Comparison of ENCODE assay signal across 8 mouse cellular contexts in genomic region chr3:41083790-41084112, GRCm38 (mm10). TPM values are rescaled to one million over a fixed set of nuclear protein-coding genes. Genes with fewer than 3 reads are reported as not detected.
DNase-seq lines count a peak whose midpoint lies in the region; ATAC-seq and TF ChIP-seq lines count a peak whose summit lies in the region.

No protein-coding gene starts in this region.

- peak overlapping the region; percentile 97 for H3K4me3 ChIP-seq in heart, embryonic 12.5 days
- peak overlapping the region; percentile 74 to 91 for H3K4me3 ChIP-seq in ES-E14 (ENCODE audit: insufficient read depth in 1 of 2, low read depth in 1 of 2, low read length in 2 of 2, poor library complexity in 1 of 2, severe bottlenecking in 1 of 2)
- peak overlapping the region; percentile 75 for H3K4me3 ChIP-seq in forebrain, embryonic 16.5 days (replicated peaks; ENCODE audit: low read length)

- intact Hi-C loops in heart, postnatal 14 days (cut with DNase I): loop anchor here (5.0 kb wide), 1 partner anchor 514 kb away; no protein-coding TSS in a partner anchor

- H3K4me1 ChIP-seq in heart, embryonic 12.5 days (replicated peaks): peaks cover 12% of the 10 kb centered on the region
- peaks cover 5% of the 10 kb centered on the region in 2 experiments; a peak in 3 of 4 replicates for H3K4me1 ChIP-seq in ES-E14 (ENCODE audit: control insufficient read depth in 2 of 2, insufficient read depth in 2 of 2, low read length in 2 of 2, poor library complexity in 1 of 2)
- H3K4me1 ChIP-seq in forebrain, embryonic 16.5 days (replicated peaks; ENCODE audit: control insufficient read depth, insufficient read depth, low read length): peaks cover 15% of the 10 kb centered on the region

- peak overlapping the region; percentile 79 for H3K4me2 ChIP-seq in heart, embryonic 12.5 days
- H3K4me2 ChIP-seq in forebrain, embryonic 16.5 days (ENCODE audit: low read length): peak overlapping the region; percentile 82

- ATAC-seq in heart, embryonic 12.5 days (ENCODE audit: insufficient number of reproducible peaks, low FRiP score): 0 out of 2 replicates have a peak, but pooled peaks have one; percentile 39
- ATAC-seq in forebrain, embryonic 16.5 days: peak; percentile 18

- in situ Hi-C loops in ES-E14 (cut with MboI; ENCODE audit: low sequenced_read_pairs in 2 of 2, unreplicated experiment in 2 of 2): no loop called here

- DNase-seq in heart, postnatal 14 days: no peak
- DNase-seq in ES-E14 (ENCODE audit: low read depth, low spot score): no peak
- DNase-seq in lung, postnatal 25 days (ENCODE audit: low spot score): peak; percentile 5
- no peak for DNase-seq in T-cell, adult 2 months (ENCODE audit: low spot score)
- DNase-seq in ovary, postnatal 10 days (ENCODE audit: low spot score): no peak
- no peak for DNase-seq in kidney, adult 9 months

- H3K27ac ChIP-seq in heart, embryonic 12.5 days (ENCODE audit: poor library complexity, severe bottlenecking): peak overlapping the region; percentile 96
- H3K27ac ChIP-seq in ES-E14 (ENCODE audit: insufficient read depth, low read depth, low read length, poor library complexity, severe bottlenecking): peak overlapping the region; percentile 45
- H3K27ac ChIP-seq in forebrain, embryonic 16.5 days (ENCODE audit: low read length): peak overlapping the region; percentile 93

- H3K36me3 ChIP-seq in heart, embryonic 12.5 days: peaks cover 5% of the 10 kb centered on the region; the same call in 1 of the 2 replicates
- no peaks in the 10 kb centered on the region for H3K36me3 ChIP-seq in ES-E14 (ENCODE audit: control insufficient read depth, insufficient read depth, low read length, poor library complexity, severe bottlenecking)
- no peaks in the 10 kb centered on the region for H3K36me3 ChIP-seq in forebrain, embryonic 16.5 days (ENCODE audit: control insufficient read depth, insufficient read depth)

- no peaks in the 10 kb centered on the region for H3K27me3 ChIP-seq in heart, embryonic 12.5 days (replicated peaks)
- H3K27me3 ChIP-seq in forebrain, embryonic 16.5 days (replicated peaks; ENCODE audit: control insufficient read depth, insufficient read depth, low read length): no peaks in the 10 kb centered on the region

- 3% methylated on average over 6 of the region's 6 CpGs for WGBS in heart, embryonic 12.5 days
- under 1% methylated on average over 6 of the region's 6 CpGs for WGBS in forebrain, embryonic 16.5 days

- peak overlapping the region; percentile 95 for H3K9ac ChIP-seq in heart, embryonic 12.5 days
- peak overlapping the region; percentile 82 for H3K9ac ChIP-seq in ES-E14 (ENCODE audit: insufficient read depth, low read depth, low read length, poor library complexity, severe bottlenecking)
- peak overlapping the region; percentile 77 for H3K9ac ChIP-seq in forebrain, embryonic 16.5 days (replicated peaks; ENCODE audit: low read depth, low read length)

- no peaks in the 10 kb centered on the region for H3K9me3 ChIP-seq in heart, embryonic 12.5 days (replicated peaks)
- no peaks in the 10 kb centered on the region for H3K9me3 ChIP-seq in ES-E14 (ENCODE audit: control insufficient read depth, insufficient read depth, low read depth, low read length)
- H3K9me3 ChIP-seq in forebrain, embryonic 16.5 days (ENCODE audit: control insufficient read depth, low read length): no peaks in the 10 kb centered on the region

TF ChIP-seq in ES-E14, 5 proteins besides CTCF, POLR2A, EP300 and RAD21:
- TF ChIP-seq CHD2 (IDR thresholded peaks at IDR 0.05; ENCODE audit: low read depth, low read length): no peak
- peak; percentile 90 for TF ChIP-seq MAFK (IDR thresholded peaks at IDR 0.05; ENCODE audit: insufficient read depth, low read depth, low read length)
TF ChIP-seq in ES-E14: peak in this region for 1.

RNA-seq across cellular contexts. Expression of gene Pgrmc2, which starts 0.9 kb away (rescaled TPM):
- polyA plus RNA-seq in heart, embryonic 12.5 days (2016; fragmentation: Nextera tagmentation; extraction: Ambion mirVana): 56.4 and 59.2 TPM in 2 replicates
- 10 to 100 TPM; 28.2 to 31.5 TPM for total RNA-seq in heart, postnatal 14 days (2021)
- total RNA-seq in ES-E14 (2012; rRNA removed): 61.5 and 82.7 TPM in 2 replicates
- polyA plus RNA-seq in forebrain, embryonic 16.5 days (2015; fragmentation: Nextera tagmentation; extraction: Ambion mirVana): 29.1 and 31.6 TPM in 2 replicates

Comparison
In these comparisons a context has a peak if more than half of its experiments do, and no peak if none do; other contexts are left out.
1. H3K27ac ChIP-seq: peak in every context shown above with its lines; median percentile 96 in heart, embryonic 12.5 days; 93 in forebrain, embryonic 16.5 days; 45 in ES-E14.